Mouse (Mus musculus): Measurements from ENCODE around the gene Cep250. TPM values are rescaled to one million over a fixed set of nuclear protein-coding genes. Genes with fewer than 3 reads are reported as not detected.

The Cep250 gene
- total and polyA plus RNA-seq, 3 experiments: 12.8 to 16.4 TPM; not detected in 1

DNA sequence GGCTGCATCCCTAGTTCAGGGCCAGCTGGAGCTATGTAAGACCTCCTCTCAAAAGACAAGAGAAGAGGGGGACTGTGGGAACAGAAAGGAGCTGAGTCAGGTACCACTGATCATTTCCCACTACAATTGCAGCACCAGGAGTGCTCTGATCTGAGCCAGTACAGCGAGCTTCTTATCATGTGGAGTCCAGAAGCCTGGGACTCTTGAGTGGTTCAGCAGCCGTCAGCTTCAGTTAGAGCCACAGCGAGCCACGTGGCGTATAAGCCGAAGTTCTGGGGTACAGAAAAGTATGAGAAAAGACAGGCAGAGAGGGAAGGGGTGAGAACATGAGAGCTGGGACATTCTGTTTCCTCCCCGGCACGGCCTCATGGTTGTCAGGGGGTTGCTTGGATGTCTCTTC, 65.0 kb downstream of the Cep250 start:
- peaks cover 5 to 26% of the 10 kb centered on the region in 2 experiments for H3K4me1 ChIP-seq (ENCODE audit: control insufficient read depth in 1 of 2, insufficient read depth in 2 of 2, low read length in 2 of 2)
- no peaks in the 10 kb centered on the region for H3K79me2 ChIP-seq (ENCODE audit: control insufficient read depth, insufficient read depth, low read length, poor library complexity)
- TF ChIP-seq MEF2A (IDR thresholded peaks at IDR 0.05; ENCODE audit: extremely low read depth, insufficient replicate concordance, low read depth, low read length, poor library complexity, severe bottlenecking) (no peak), HCFC1 (IDR thresholded peaks at IDR 0.05; ENCODE audit: low read depth, low read length) (0 out of 2 replicates have a peak, but pooled peaks have one; percentile 4), TCF12 (IDR thresholded peaks at IDR 0.05; ENCODE audit: low read depth, low read length) (peak; percentile 59), POLR2AphosphoS5 (IDR thresholded peaks at IDR 0.05; ENCODE audit: borderline replicate concordance, low read depth, low read length) (no peak), GATA1 (IDR thresholded peaks at IDR 0.05; ENCODE audit: low read depth, low read length) (peak; percentile 42; the same call in 1 of the 2 replicates), MAZ (IDR thresholded peaks at IDR 0.05; ENCODE audit: low read depth, low read length) (no peak), POLR2AphosphoS2 (IDR thresholded peaks at IDR 0.05; ENCODE audit: low read length) (no peak), GABPA (IDR thresholded peaks at IDR 0.05; ENCODE audit: low read depth, low read length) (no peak), UBTF (IDR thresholded peaks at IDR 0.05; ENCODE audit: borderline replicate concordance, insufficient read depth, low read depth, low read length) (0 out of 2 replicates have a peak, but pooled peaks have one; percentile 53), SIN3A (IDR thresholded peaks at IDR 0.05; ENCODE audit: low read length) (0 out of 2 replicates have a peak, but pooled peaks have one; percentile 33), KAT2A (conservative IDR thresholded peaks at IDR 0.05; ENCODE audit: low read depth, low read length) (no peak), TBP (IDR thresholded peaks at IDR 0.05; ENCODE audit: low read depth, low read length) (peak; percentile 48; the same call in 1 of the 2 replicates), ETS1 (IDR thresholded peaks at IDR 0.05; ENCODE audit: low read depth, low read length) (no peak), MYC (IDR thresholded peaks at IDR 0.05; ENCODE audit: low read depth, low read length) (peak; percentile 84; the same call in 1 of the 2 replicates), EP300 (IDR thresholded peaks at IDR 0.05; ENCODE audit: low read depth in 1 of 2, low read length in 2 of 2) (peak; percentile 15 to 72; a peak in 2 of 4 replicates), MAFK (IDR thresholded peaks at IDR 0.05; ENCODE audit: borderline replicate concordance, low read depth, low read length) (0 out of 2 replicates have a peak, but pooled peaks have one; percentile 13), BHLHE40 (IDR thresholded peaks at IDR 0.05; ENCODE audit: borderline replicate concordance, low read depth, low read length) (no peak), MAX (IDR thresholded peaks at IDR 0.05; ENCODE audit: low read length) (peak; percentile 81), CHD1 (IDR thresholded peaks at IDR 0.05; ENCODE audit: low read depth, low read length) (no peak), USF1 (IDR thresholded peaks at IDR 0.05; ENCODE audit: low read depth, low read length) (peak; percentile 65; the same call in 1 of the 2 replicates), SMC3 (IDR thresholded peaks at IDR 0.05; ENCODE audit: low read depth, low read length) (no peak), CTCF (IDR thresholded peaks at IDR 0.05 in 2 of 3, conservative IDR thresholded peaks at IDR 0.05 in 1 of 3; ENCODE audit: control insufficient read depth in 1 of 3, insufficient read depth in 1 of 3, low read depth in 2 of 3, low read length in 3 of 3, poor library complexity in 1 of 3, severe bottlenecking in 1 of 3) (no peak), MXI1 (IDR thresholded peaks at IDR 0.05; ENCODE audit: low read depth, low read length) (peak; percentile 77; the same call in 1 of the 2 replicates), ZMIZ1 (IDR thresholded peaks at IDR 0.05; ENCODE audit: low read depth, low read length) (no peak), ZNF384 (IDR thresholded peaks at IDR 0.05; ENCODE audit: low read depth, low read length) (no peak), TAL1 (IDR thresholded peaks at IDR 0.05; ENCODE audit: low read length) (peak; percentile 73), CHD2 (IDR thresholded peaks at IDR 0.05; ENCODE audit: low read length) (no peak)
- peak overlapping the region; percentile 78 for H3K27ac ChIP-seq (ENCODE audit: control insufficient read depth, low read depth, low read length)
- peak overlapping the region; percentile 47 for H3K9ac ChIP-seq (ENCODE audit: control insufficient read depth, low read depth, low read length, poor library complexity, severe bottlenecking)
- no peaks in the 10 kb centered on the region for H3K27me3 ChIP-seq (ENCODE audit: control insufficient read depth in 1 of 2, insufficient read depth in 2 of 2, low read length in 2 of 2)
- H3K4me3 ChIP-seq (ENCODE audit: control insufficient read depth in 1 of 2, insufficient read depth in 1 of 2, low read depth in 2 of 2, low read length in 2 of 2): peak overlapping the region in 1 of 2 experiments; percentile 2; a peak in 3 of 4 replicates
- DNase-seq (ENCODE audit: low read depth, low spot score): peak; percentile 84
- H3K36me3 ChIP-seq (ENCODE audit: control insufficient read depth in 1 of 2, insufficient read depth in 2 of 2, low read length in 2 of 2): peaks cover 1 to 20% of the 10 kb centered on the region in 2 experiments; a peak in 3 of 4 replicates
- no peaks in the 10 kb centered on the region for H3K9me3 ChIP-seq (replicated peaks; ENCODE audit: insufficient read depth, low read length)
